Mouse (Mus musculus): ENCODE data around the gene Pltp.

Pltp gene

DNA sequence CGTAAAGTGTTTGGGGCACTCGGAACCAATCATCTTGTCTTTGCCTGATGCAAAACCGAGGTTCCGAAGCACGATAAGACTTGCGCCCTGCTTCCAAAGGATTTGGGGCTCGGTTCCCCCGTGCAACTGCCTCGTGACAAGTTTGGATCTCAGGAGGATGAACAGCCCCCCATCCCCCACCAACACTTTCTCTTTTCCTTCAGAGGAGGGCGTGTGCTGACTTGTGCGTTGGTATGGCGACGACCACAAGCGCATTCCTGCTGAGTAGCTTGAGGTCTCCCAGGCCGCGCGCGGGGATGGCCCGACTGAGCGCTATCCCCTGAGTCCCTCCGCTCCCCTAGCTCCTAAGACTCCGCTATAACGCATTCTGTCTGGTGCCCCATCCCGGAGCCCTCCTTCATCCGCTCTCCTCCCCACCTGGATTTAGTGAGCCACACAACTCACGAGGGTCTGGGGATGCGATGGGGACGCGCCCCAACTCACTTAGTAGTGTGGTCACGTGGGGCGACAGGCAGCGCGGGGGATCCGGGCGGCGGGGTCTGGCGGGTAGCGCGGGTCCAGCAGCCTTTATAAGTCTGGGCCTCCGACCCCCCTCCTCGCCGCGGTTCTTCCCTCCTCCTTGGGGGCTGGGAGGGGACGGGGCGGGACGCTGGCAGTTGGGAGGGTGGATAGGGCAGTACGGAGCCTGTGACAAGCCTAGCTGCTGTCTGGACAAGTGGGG, at the start of gene Pltp:
TSS of gene Pltp (minus strand) at position 611 of the 721 bp plus-strand sequence.
- DNase-seq (ENCODE audit: low spot score) = no peak

- DNase-seq (ENCODE audit: low spot score) = no peak
These were observed 48.6 kb upstream of the Pltp start for GRCm38 (mm10) chr2:164906071-164906470.

GRCm38 (mm10) chr2:164903496-164903895, 46.0 kb upstream of the Pltp start:
- DNase-seq (ENCODE audit: low spot score) = no peak

DNA sequence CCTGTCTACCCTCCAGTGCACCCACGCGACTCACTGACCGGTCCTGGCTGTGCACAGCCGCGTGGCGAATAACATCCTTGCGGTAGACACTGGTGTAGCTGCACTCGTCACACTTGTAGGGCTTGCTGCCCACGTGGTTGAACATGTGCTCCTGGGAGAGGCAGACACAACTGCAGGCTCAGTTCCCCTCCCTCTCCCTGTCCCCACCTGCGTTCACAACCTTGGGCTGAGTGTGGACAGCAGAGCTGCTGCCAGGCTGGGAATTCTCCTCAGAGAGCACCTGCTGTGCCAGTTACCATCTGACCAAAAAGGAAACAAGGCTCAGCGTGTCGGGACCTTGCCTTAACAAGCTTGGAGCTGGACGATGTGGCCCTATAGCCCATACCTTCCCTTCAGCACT, 43.9 kb upstream of the Pltp start:
- DNase-seq (ENCODE audit: low spot score) = no peak

GRCm38 (mm10) chr2:164899723-164900459, 42.4 kb upstream of the Pltp start:
- DNase-seq (ENCODE audit: low spot score) = no peak

GRCm38 (mm10) chr2:164899034-164899433, 41.5 kb upstream of the Pltp start:
- DNase-seq (ENCODE audit: low spot score) = no peak

DNA sequence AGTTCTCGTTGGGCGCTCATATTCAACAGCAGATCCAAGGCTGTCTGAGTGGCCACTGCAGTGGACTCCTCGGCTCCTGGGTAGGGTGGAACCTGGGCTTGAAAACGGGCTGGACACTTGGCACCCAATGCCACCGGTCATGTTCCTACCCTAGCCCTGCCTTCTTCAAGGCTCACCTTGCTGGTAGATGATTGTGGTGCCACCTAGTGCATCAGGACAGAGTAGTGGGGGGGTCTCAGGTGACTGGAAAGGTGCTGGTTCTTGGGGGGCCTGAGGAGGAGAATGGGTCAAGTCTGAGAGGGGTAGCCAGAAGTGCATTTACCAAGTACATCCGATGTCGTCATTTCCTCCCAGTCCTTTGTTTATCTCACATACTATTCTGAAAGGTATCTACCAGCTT, 40.5 kb upstream of the Pltp start:
- DNase-seq (ENCODE audit: low spot score) = no peak

DNA sequence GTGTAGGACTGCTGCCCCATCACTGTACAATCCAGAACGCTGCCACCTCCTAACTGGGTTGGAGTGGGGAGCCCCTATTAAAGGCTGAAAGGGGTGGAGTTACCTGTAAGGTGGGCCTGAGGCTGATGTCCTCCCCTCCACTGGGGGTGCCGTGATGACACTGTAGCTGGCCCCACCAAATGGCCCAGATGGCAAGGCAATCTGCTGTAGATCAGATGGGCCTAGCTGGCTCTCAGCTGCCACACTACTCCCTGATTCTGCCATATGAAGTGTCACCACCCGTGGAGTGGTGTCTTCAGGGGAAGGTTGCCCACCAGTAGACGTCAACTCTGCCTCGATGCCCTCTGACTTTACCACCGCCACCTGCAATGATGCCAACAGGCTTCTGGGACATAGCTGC, 38.4 kb upstream of the Pltp start:
- no peak for DNase-seq (ENCODE audit: low spot score)

DNA sequence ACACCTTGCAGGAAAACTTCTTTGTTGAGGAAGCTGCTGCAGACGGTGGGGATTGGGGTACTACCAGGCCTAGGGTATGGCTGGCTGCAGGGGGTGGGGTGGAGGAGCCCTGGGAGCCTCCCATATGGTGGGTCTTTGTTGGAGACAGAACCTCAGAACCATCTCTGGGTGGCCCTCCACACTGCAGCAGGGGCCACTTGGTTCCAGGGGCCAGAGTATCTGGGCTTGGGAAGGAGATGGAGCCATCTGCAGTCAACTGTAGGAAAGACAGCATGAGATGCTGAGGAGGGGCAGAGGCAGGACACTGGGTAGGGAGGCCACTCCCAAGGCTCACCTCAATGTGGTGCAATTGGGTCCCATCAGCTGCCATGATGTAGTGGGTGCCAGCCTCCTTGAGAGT, 37.1 kb upstream of the Pltp start:
- DNase-seq (ENCODE audit: low spot score) = no peak

- no peak for DNase-seq (ENCODE audit: low spot score)
These were observed 36.5 kb upstream of the Pltp start for GRCm38 (mm10) chr2:164894048-164894447.

- no peak for DNase-seq (ENCODE audit: low spot score)
These were observed 35.2 kb upstream of the Pltp start for GRCm38 (mm10) chr2:164892696-164893216.

GRCm38 (mm10) chr2:164891908-164892695, 34.6 kb upstream of the Pltp start:
- no peak for DNase-seq (ENCODE audit: low spot score)

DNA sequence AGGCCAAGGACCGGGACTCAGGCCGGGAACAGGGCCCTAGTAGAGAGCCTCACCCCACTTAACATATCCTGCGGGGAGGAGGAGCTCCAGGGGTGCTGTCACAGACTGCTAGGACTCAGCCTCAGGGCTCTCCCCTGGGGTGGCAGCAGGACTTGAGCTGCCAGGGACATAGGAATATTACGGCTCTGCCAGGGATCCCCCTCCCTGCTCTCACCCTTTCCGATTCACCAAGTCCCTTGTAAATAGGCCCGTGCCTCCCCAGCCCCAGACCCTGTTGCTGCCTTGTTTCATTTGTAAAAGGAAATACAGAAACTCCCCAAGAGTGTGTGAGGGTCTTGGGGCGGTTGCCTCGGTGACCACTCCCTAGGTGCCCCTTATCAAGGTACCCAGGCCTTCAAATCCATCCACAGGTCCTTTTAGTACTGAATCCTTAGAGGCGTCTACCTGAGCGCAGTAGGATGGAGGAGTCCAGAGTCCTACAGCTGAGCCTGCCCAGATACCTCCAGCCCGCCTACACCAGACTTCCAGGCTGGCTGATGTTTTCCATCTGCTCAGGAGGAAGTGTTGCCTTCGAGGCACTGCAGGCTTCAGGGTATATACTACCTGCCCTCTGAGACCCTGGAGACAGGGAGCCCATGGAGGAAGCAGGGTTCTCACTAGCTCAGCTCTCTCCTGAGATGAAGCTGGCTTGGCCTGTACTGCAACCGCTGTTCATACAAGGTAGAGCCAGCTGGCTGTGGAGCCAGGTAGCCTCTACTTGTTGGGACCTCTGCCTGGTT, 33.7 kb upstream of the Pltp start:
- no peak for DNase-seq (ENCODE audit: low spot score)

DNA sequence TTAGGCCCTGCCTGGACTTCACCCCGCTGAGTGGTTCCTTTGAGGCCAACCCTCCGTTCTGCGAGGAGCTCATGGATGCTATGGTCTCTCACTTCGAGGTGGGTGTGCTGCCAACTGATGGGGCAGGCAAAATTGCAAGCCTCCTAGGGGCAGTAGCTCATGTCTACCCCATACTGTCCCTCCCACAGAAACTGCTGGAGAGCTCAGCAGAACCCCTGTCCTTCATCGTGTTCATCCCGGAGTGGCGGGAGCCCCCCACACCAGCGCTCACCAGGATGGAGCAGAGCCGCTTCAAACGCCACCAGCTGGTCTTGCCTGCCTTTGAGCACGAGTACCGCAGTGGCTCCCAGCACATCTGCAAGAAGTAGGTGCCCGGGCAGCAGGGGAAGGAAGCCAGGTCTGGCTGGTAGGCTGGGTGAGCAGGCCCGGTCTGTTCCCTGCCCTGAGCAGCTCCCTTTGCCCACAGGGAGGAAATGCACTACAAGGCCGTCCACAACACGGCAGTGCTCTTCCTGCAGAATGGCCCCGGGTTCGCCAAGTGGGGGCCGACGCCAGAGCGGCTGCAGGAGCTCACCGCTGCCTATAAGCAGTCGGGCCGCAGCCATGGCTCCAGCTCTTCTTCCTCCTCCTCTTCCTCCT, 33.0 kb upstream of the Pltp start:
- no peak for DNase-seq (ENCODE audit: low spot score)

- DNase-seq (ENCODE audit: low spot score) = no peak
These were observed 32.4 kb upstream of the Pltp start for GRCm38 (mm10) chr2:164889960-164890359.

DNA sequence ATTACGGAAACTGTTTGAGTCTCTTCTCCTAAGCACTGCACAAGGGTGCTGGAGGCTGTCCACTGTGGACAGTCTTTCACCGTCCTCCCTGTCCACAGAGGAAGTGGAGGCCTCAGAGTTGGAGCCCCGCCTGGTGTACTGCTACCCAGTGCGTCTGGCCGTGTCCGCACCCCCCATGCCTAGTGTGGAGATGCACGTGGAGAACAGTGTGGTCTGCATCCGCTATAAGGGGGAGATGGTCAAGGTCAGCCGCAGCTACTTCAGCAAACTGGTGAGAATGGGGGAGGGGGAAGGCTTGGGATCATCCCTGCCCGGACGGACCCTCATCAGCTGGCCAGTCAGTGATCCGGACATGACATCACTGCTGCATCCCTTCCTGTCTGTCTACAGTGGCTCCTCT, 31.5 kb upstream of the Pltp start:
- DNase-seq (ENCODE audit: low spot score) = no peak

GRCm38 (mm10) chr2:164886617-164887016, 29.1 kb upstream of the Pltp start:
- no peak for DNase-seq (ENCODE audit: low spot score)

GRCm38 (mm10) chr2:164885788-164886187, 28.3 kb upstream of the Pltp start:
- no peak for DNase-seq (ENCODE audit: low spot score)

- DNase-seq (ENCODE audit: low spot score) = no peak
These were observed 25.1 kb upstream of the Pltp start for GRCm38 (mm10) chr2:164882619-164883018.

- DNase-seq (ENCODE audit: low spot score) = peak; percentile 97
These were observed 22.2 kb upstream of the Pltp start for GRCm38 (mm10) chr2:164879568-164880277.

- DNase-seq (ENCODE audit: low spot score) = peak; percentile 90
These were observed 21.7 kb upstream of the Pltp start, which contains the start of gene Pcif1 for GRCm38 (mm10) chr2:164879228-164879567. TSS of gene Pcif1 (plus strand) at chr2:164879304.
